Mouse (Mus musculus): Measurements from ENCODE around the gene Dmgdh. TPM values are rescaled to one million over a fixed set of nuclear protein-coding genes. Genes with fewer than 3 reads are reported as not detected.

Gene Dmgdh
- total and polyA plus RNA-seq, 3 experiments, result 0.20 to 0.27 TPM; not detected in 1

GRCm38 (mm10) chr13:93793643-93794182 is 119.5 kb downstream of the Dmgdh start:
- H3K4me2 ChIP-seq (ENCODE audit: insufficient read depth, low read depth, poor library complexity, severe bottlenecking), result no peak overlapping the region
- H3K4me3 ChIP-seq (replicated peaks in 1 of 3; ENCODE audit: low read depth in 2 of 3, low read length in 2 of 3, poor library complexity in 1 of 3), result no peak overlapping the region
- peaks cover 0 to 12% of the 10 kb centered on the region in 2 experiments for H3K36me3 ChIP-seq (replicated peaks in 1 of 2; ENCODE audit: control insufficient read depth in 1 of 2, insufficient read depth in 1 of 2, low read length in 1 of 2)
- DNase-seq (ENCODE audit: extremely low read depth), result no peak
- no peaks in the 10 kb centered on the region for H3K27me3 ChIP-seq (replicated peaks)
- H3K9me3 ChIP-seq (replicated peaks; ENCODE audit: low read length), result peaks cover 3% of the 10 kb centered on the region
- TF ChIP-seq NRF1 (IDR thresholded peaks at IDR 0.05; ENCODE audit: low read depth, low read length) (no peak), NELFE (IDR thresholded peaks at IDR 0.05; ENCODE audit: low read depth, low read length) (no peak), E2F4 (IDR thresholded peaks at IDR 0.05; ENCODE audit: insufficient replicate concordance, low read depth, low read length) (no peak), ZC3H11A (IDR thresholded peaks at IDR 0.05; ENCODE audit: low read depth, low read length) (no peak), BHLHE40 (IDR thresholded peaks at IDR 0.05; ENCODE audit: low read depth, low read length) (no peak), ETS1 (conservative IDR thresholded peaks at IDR 0.05; ENCODE audit: low read depth, low read length) (no peak), JUND (conservative IDR thresholded peaks at IDR 0.05; ENCODE audit: low read depth, low read length) (no peak), ZMIZ1 (IDR thresholded peaks at IDR 0.05; ENCODE audit: low read depth, low read length) (no peak), JUN (IDR thresholded peaks at IDR 0.05; ENCODE audit: insufficient read depth, low read depth, low read length) (no peak), USF1 (IDR thresholded peaks at IDR 0.05; ENCODE audit: low read depth, low read length) (no peak), ZKSCAN1 (IDR thresholded peaks at IDR 0.05; ENCODE audit: borderline replicate concordance, low read depth, low read length) (no peak), KAT2A (IDR thresholded peaks at IDR 0.05; ENCODE audit: insufficient replicate concordance, low read length) (no peak), UBTF (IDR thresholded peaks at IDR 0.05; ENCODE audit: low read depth, low read length) (no peak), MXI1 (IDR thresholded peaks at IDR 0.05; ENCODE audit: low read depth, low read length) (no peak)
- no peaks in the 10 kb centered on the region; a peak in 1 of 4 replicates for H3K4me1 ChIP-seq (ENCODE audit: control insufficient read depth in 1 of 2, insufficient read depth in 2 of 2)
- H3K27ac ChIP-seq (ENCODE audit: insufficient read depth, low read depth), result no peak overlapping the region
- dilution Hi-C loops (cut with MboI; ENCODE audit: extremely low pct_ligation_motif_present, extremely low pct_unique_long_range_greater_than_20kb, low sequenced_read_pairs) (no loop called here), in situ Hi-C loops (cut with MboI; ENCODE audit: low pct_ligation_motif_present, low pct_unique_long_range_greater_than_20kb, low sequenced_read_pairs) (loop anchor here (25.0 kb wide), 1 partner anchor 344 kb away; no protein-coding TSS in a partner anchor)
- no peak overlapping the region for H3K9ac ChIP-seq (ENCODE audit: insufficient read depth, low read depth)
- no peaks in the 10 kb centered on the region for H3K79me2 ChIP-seq (replicated peaks; ENCODE audit: control insufficient read depth, extremely low read depth, insufficient read depth, poor library complexity, severe bottlenecking)

- Histone ChIP-seq H3K4me1 (ENCODE audit: control insufficient read depth in 1 of 2, insufficient read depth in 2 of 2) (no peaks in the 10 kb centered on the region), H3K4me2 (ENCODE audit: insufficient read depth, low read depth, poor library complexity, severe bottlenecking) (no peak overlapping the region), H3K36me3 (replicated peaks in 1 of 2; ENCODE audit: control insufficient read depth in 1 of 2, insufficient read depth in 1 of 2, low read length in 1 of 2) (peaks cover 0 to 9% of the 10 kb centered on the region in 2 experiments), H3K27ac (ENCODE audit: insufficient read depth, low read depth) (no peak overlapping the region), H3K4me3 (replicated peaks in 1 of 3; ENCODE audit: low read depth in 2 of 3, low read length in 2 of 3, poor library complexity in 1 of 3) (no peak overlapping the region), H3K9me3 (replicated peaks; ENCODE audit: low read length) (peaks cover 3% of the 10 kb centered on the region), H3K9ac (ENCODE audit: insufficient read depth, low read depth) (no peak overlapping the region), H3K27me3 (replicated peaks) (no peaks in the 10 kb centered on the region), H3K79me2 (replicated peaks; ENCODE audit: control insufficient read depth, extremely low read depth, insufficient read depth, poor library complexity, severe bottlenecking) (no peaks in the 10 kb centered on the region)
- TF ChIP-seq RAD21 (IDR thresholded peaks at IDR 0.05; ENCODE audit: low read depth, low read length), result no peak
- TF ChIP-seq EP300 (IDR thresholded peaks at IDR 0.05; ENCODE audit: low read length), result no peak
- no peak for TF ChIP-seq E2F4 (IDR thresholded peaks at IDR 0.05; ENCODE audit: insufficient replicate concordance, low read depth, low read length)
- TF ChIP-seq MAFK (IDR thresholded peaks at IDR 0.05; ENCODE audit: insufficient replicate concordance, low read length), result no peak
- TF ChIP-seq MAZ (IDR thresholded peaks at IDR 0.05; ENCODE audit: low read depth, low read length), result no peak
- no peak for TF ChIP-seq SIN3A (IDR thresholded peaks at IDR 0.05; ENCODE audit: low read length)
- in situ Hi-C loops (cut with MboI; ENCODE audit: low pct_ligation_motif_present, low pct_unique_long_range_greater_than_20kb, low sequenced_read_pairs), result loop anchor here (25.0 kb wide), 1 partner anchor 340 kb away; no protein-coding TSS in a partner anchor
- dilution Hi-C loops (cut with MboI; ENCODE audit: extremely low pct_ligation_motif_present, extremely low pct_unique_long_range_greater_than_20kb, low sequenced_read_pairs), result no loop called here
- DNase-seq (ENCODE audit: extremely low read depth), result no peak
Observed at GRCm38 (mm10) chr13:93797011-93797600, 122.9 kb downstream of the Dmgdh start.

Other genes starting within 250 kb of the Dmgdh start
- 2.5 and 3.3 TPM in 2 replicates for gene Jmy, start 174.6 kb upstream of the Dmgdh start, total RNA-seq (2012; rRNA removed)
- gene Jmy, start 174.6 kb upstream of the Dmgdh start, total RNA-seq (2014; rRNA removed), result 2.0 and 2.4 TPM in 2 replicates
- 2.8 and 3.3 TPM in 2 replicates for gene Jmy, start 174.6 kb upstream of the Dmgdh start, polyA plus RNA-seq (2012; ENCODE audit: insufficient read length, low read depth)
- gene Bhmt, start 36.5 kb upstream of the Dmgdh start, total RNA-seq (2012; rRNA removed), result not detected in 2 replicates
- not detected in 2 replicates for gene Bhmt, start 36.5 kb upstream of the Dmgdh start, total RNA-seq (2014; rRNA removed)
- not detected in 2 replicates for gene Bhmt, start 36.5 kb upstream of the Dmgdh start, polyA plus RNA-seq (2012; ENCODE audit: insufficient read length, low read depth)
- gene Bhmt2, start 131 bp upstream of the Dmgdh start, total RNA-seq (2012; rRNA removed), result not detected in 2 replicates
- gene Bhmt2, start 131 bp upstream of the Dmgdh start, total RNA-seq (2014; rRNA removed), result not detected in 2 replicates
- not detected in 2 replicates for gene Bhmt2, start 131 bp upstream of the Dmgdh start, polyA plus RNA-seq (2012; ENCODE audit: insufficient read length, low read depth)
- gene Arsb, start 97.2 kb downstream of the Dmgdh start, total RNA-seq (2012; rRNA removed), result 1.0 TPM in 2 replicates
- 1.5 and 2.0 TPM in 2 replicates for gene Arsb, start 97.2 kb downstream of the Dmgdh start, total RNA-seq (2014; rRNA removed)
- gene Arsb, start 97.2 kb downstream of the Dmgdh start, polyA plus RNA-seq (2012; ENCODE audit: insufficient read length, low read depth), result 7.8 and 9.8 TPM in 2 replicates

Data from CH12.LX (cell line).